Mouse (Mus musculus) bone marrow, adult 2 months (tissue): Measurements from ENCODE around the gene Ankrd55. TPM values are rescaled to one million over a fixed set of nuclear protein-coding genes. Genes with fewer than 3 reads are reported as not detected.

Source experiments
- H3K27ac ChIP-seq: fragments of 200-500 bp; 2 replicates; pipeline ENCODE4 v1.5.1; 2012; ENCODE audit warnings: low read depth, mild to moderate bottlenecking, control low read depth, inconsistent platforms, low read length; ENCODE audit not compliant: control insufficient read depth, poor library complexity, insufficient read depth
- H3K4me1 ChIP-seq: fragments of 200-500 bp; 2 replicates; pipeline ENCODE4 v1.6.1; 2011; ENCODE audit warnings: low read length; ENCODE audit not compliant: control insufficient read depth, insufficient read depth
- H3K4me3 ChIP-seq: fragments of 200-500 bp; replicated peaks from 2 replicates; pipeline ENCODE3; 2011; ENCODE audit warnings: mild to moderate bottlenecking, low read depth, low read length, control low read depth; ENCODE audit not compliant: control insufficient read depth
- CTCF ChIP-seq: fragments of 200-500 bp; IDR thresholded peaks from 2 replicates; pipeline ENCODE4 v1.5.1; 2011; ENCODE audit warnings: low read length, control low read depth; ENCODE audit not compliant: control insufficient read depth, insufficient read depth
- POLR2A ChIP-seq: fragments of 200-500 bp; IDR thresholded peaks from 2 replicates; pipeline ENCODE4 v1.6.1; 2011; ENCODE audit warnings: low read depth, mild to moderate bottlenecking, control low read depth, low read length, borderline replicate concordance; ENCODE audit not compliant: control insufficient read depth
- WGBS: fragments of 180-500 bp; shearing (Covaris S2); methylation state at CpG from one replicate; pipeline ENCODE4 v1.1.7; 2018; 5-methylcytosine and 5-hydroxymethylcytosine counted together
- polyA plus RNA-seq: library from polyadenylated mRNA; stranded (reverse); fragments of >200 nt; gene quantifications from 2 replicates; pipeline ENCODE4 v1.2.4, GENCODE M21; 2011; ENCODE audit warnings: low replicate concordance; ENCODE audit not compliant: missing spikeins, insufficient read depth, insufficient read length

Gene Ankrd55
- polyA plus RNA-seq, 1 experiment, result not detected

- no peaks in the 10 kb centered on the region for H3K4me1 ChIP-seq
- H3K4me3 ChIP-seq, result no peak overlapping the region
- H3K27ac ChIP-seq, result no peak overlapping the region
- no peak for TF ChIP-seq POLR2A
- no peak for TF ChIP-seq CTCF
- 84% methylated on average over 1 of the region's 1 CpGs for WGBS
Observed at GRCm38 (mm10) chr13:112409851-112410250, 121.6 kb downstream of the Ankrd55 start.

GRCm38 (mm10) chr13:112410461-112410860 is 122.2 kb downstream of the Ankrd55 start:
- Histone ChIP-seq H3K4me3 (no peak overlapping the region), H3K27ac (no peak overlapping the region), H3K4me1 (no peaks in the 10 kb centered on the region)
- 84% methylated on average over 4 of the region's 4 CpGs for WGBS
- TF ChIP-seq CTCF, result no peak
- no peak for TF ChIP-seq POLR2A

GRCm38 (mm10) chr13:112411216-112411822 is 123.1 kb downstream of the Ankrd55 start:
- no peak for TF ChIP-seq POLR2A
- TF ChIP-seq CTCF, result no peak
- Histone ChIP-seq H3K27ac (no peak overlapping the region), H3K4me1 (no peaks in the 10 kb centered on the region), H3K4me3 (no peak overlapping the region)
- 77% methylated on average over 5 of the region's 5 CpGs for WGBS

GRCm38 (mm10) chr13:112412251-112412650 is 124.0 kb downstream of the Ankrd55 start:
- Histone ChIP-seq H3K4me1 (no peaks in the 10 kb centered on the region), H3K4me3 (no peak overlapping the region), H3K27ac (no peak overlapping the region)
- 80% methylated on average over 3 of the region's 3 CpGs for WGBS
- TF ChIP-seq POLR2A (no peak), CTCF (no peak)

GRCm38 (mm10) chr13:112412824-112413223 is 124.6 kb downstream of the Ankrd55 start:
- H3K4me1 ChIP-seq, result no peaks in the 10 kb centered on the region
- no peak overlapping the region for H3K27ac ChIP-seq
- WGBS, result 83% methylated on average over 5 of the region's 5 CpGs
- TF ChIP-seq POLR2A (no peak), CTCF (no peak)
- H3K4me3 ChIP-seq, result no peak overlapping the region

GRCm38 (mm10) chr13:112413611-112414010 is 125.4 kb downstream of the Ankrd55 start:
- TF ChIP-seq CTCF, result no peak
- no peak for TF ChIP-seq POLR2A
- H3K4me1 ChIP-seq, result no peaks in the 10 kb centered on the region
- 42% methylated on average over 8 of the region's 8 CpGs for WGBS
- no peak overlapping the region for H3K4me3 ChIP-seq
- no peak overlapping the region for H3K27ac ChIP-seq

- 75% methylated on average over 6 of the region's 6 CpGs for WGBS
- TF ChIP-seq POLR2A (no peak), CTCF (no peak)
- Histone ChIP-seq H3K4me3 (no peak overlapping the region), H3K4me1 (no peaks in the 10 kb centered on the region), H3K27ac (no peak overlapping the region)
Observed at GRCm38 (mm10) chr13:112415896-112416295, 127.6 kb downstream of the Ankrd55 start.

- H3K27ac ChIP-seq, result no peak overlapping the region
- WGBS, result 25% methylated on average over 8 of the region's 8 CpGs
- TF ChIP-seq CTCF, result no peak
- no peak for TF ChIP-seq POLR2A
- H3K4me3 ChIP-seq, result no peak overlapping the region
- no peaks in the 10 kb centered on the region for H3K4me1 ChIP-seq
Observed at GRCm38 (mm10) chr13:112416410-112417162, 128.3 kb downstream of the Ankrd55 start.
